Mouse (Mus musculus): ENCODE data around the gene Mrrf. TPM values are rescaled to one million over a fixed set of nuclear protein-coding genes. Genes with fewer than 3 reads are reported as not detected.
"Not testable (repeated sequence)": the region's sequence is repeated elsewhere in the genome, so short reads cannot be mapped to it uniquely, and the experiment has no call there.

Gene Mrrf
- polyA plus RNA-seq, 1 experiment = 2.5 TPM

GRCm38 (mm10) chr2:36127973-36128372 lies 8.2 kb upstream of the Mrrf start:
- H3K27me3 ChIP-seq (replicated peaks) = no peaks in the 10 kb centered on the region
- H3K9me3 ChIP-seq = no peaks in the 10 kb centered on the region
- H3K4me3 ChIP-seq (replicated peaks) = no peak overlapping the region
- TF ChIP-seq FLI1 (IDR thresholded peaks at IDR 0.05; ENCODE audit: low read length) (no peak), GATA1 (IDR thresholded peaks at IDR 0.05; ENCODE audit: borderline replicate concordance, low read length) (no peak)
- peaks cover 88% of the 10 kb centered on the region for H3K36me3 ChIP-seq (replicated peaks; ENCODE audit: low read length)
- peaks cover 26% of the 10 kb centered on the region for H3K4me1 ChIP-seq

- no peaks in the 10 kb centered on the region for H3K27me3 ChIP-seq (replicated peaks)
- no peaks in the 10 kb centered on the region for H3K9me3 ChIP-seq
- peak overlapping the region; percentile 42 for H3K4me3 ChIP-seq (replicated peaks)
- no peak for TF ChIP-seq FLI1 (IDR thresholded peaks at IDR 0.05; ENCODE audit: low read length)
- no peak for TF ChIP-seq GATA1 (IDR thresholded peaks at IDR 0.05; ENCODE audit: borderline replicate concordance, low read length)
- H3K36me3 ChIP-seq (replicated peaks; ENCODE audit: low read length) = peaks cover 89% of the 10 kb centered on the region
- H3K4me1 ChIP-seq = peaks cover 26% of the 10 kb centered on the region
These were observed 7.1 kb upstream of the Mrrf start for GRCm38 (mm10) chr2:36129051-36129450.

GRCm38 (mm10) chr2:36135887-36136286 lies 302 bp upstream of the Mrrf start:
- TF ChIP-seq FLI1 (IDR thresholded peaks at IDR 0.05; ENCODE audit: low read length) (no peak), GATA1 (IDR thresholded peaks at IDR 0.05; ENCODE audit: borderline replicate concordance, low read length) (no peak)
- Histone ChIP-seq H3K36me3 (replicated peaks; ENCODE audit: low read length) (peaks cover 42% of the 10 kb centered on the region), H3K4me3 (replicated peaks) (peak overlapping the region; percentile 99), H3K27me3 (replicated peaks) (no peaks in the 10 kb centered on the region), H3K9me3 (no peaks in the 10 kb centered on the region), H3K4me1 (peaks cover 43% of the 10 kb centered on the region)

GRCm38 (mm10) chr2:36139096-36139495 lies 2.9 kb downstream of the Mrrf start:
- peaks cover 41% of the 10 kb centered on the region for H3K36me3 ChIP-seq (replicated peaks; ENCODE audit: low read length)
- H3K9me3 ChIP-seq = no peaks in the 10 kb centered on the region
- peaks cover 61% of the 10 kb centered on the region for H3K4me1 ChIP-seq
- H3K27me3 ChIP-seq (replicated peaks) = no peaks in the 10 kb centered on the region
- TF ChIP-seq FLI1 (IDR thresholded peaks at IDR 0.05; ENCODE audit: low read length) = no peak
- TF ChIP-seq GATA1 (IDR thresholded peaks at IDR 0.05; ENCODE audit: borderline replicate concordance, low read length) = no peak
- no peak overlapping the region for H3K4me3 ChIP-seq (replicated peaks)

- H3K27me3 ChIP-seq (replicated peaks) = no peaks in the 10 kb centered on the region
- H3K4me1 ChIP-seq = peaks cover 3% of the 10 kb centered on the region; the same call in 1 of the 2 replicates
- H3K9me3 ChIP-seq = no peaks in the 10 kb centered on the region
- TF ChIP-seq GATA1 (IDR thresholded peaks at IDR 0.05; ENCODE audit: borderline replicate concordance, low read length) = no peak
- H3K4me3 ChIP-seq (replicated peaks) = no peak overlapping the region
- H3K36me3 ChIP-seq (replicated peaks; ENCODE audit: low read length) = peaks cover 56% of the 10 kb centered on the region
These were observed 12.7 kb downstream of the Mrrf start for GRCm38 (mm10) chr2:36148876-36149365.

GRCm38 (mm10) chr2:36152401-36152800 lies 16.2 kb downstream of the Mrrf start:
- not testable (repeated sequence) for H3K9me3 ChIP-seq; H3K4me3 ChIP-seq (replicated peaks); H3K27me3 ChIP-seq (replicated peaks); H3K4me1 ChIP-seq
- H3K36me3 ChIP-seq (replicated peaks; ENCODE audit: low read length) = peaks cover 76% of the 10 kb centered on the region

GRCm38 (mm10) chr2:36157461-36157860 lies 21.3 kb downstream of the Mrrf start:
- peaks cover 88% of the 10 kb centered on the region for H3K36me3 ChIP-seq (replicated peaks; ENCODE audit: low read length)
- TF ChIP-seq GATA1 (IDR thresholded peaks at IDR 0.05; ENCODE audit: borderline replicate concordance, low read length) = no peak
- TF ChIP-seq FLI1 (IDR thresholded peaks at IDR 0.05; ENCODE audit: low read length) = no peak
- no peaks in the 10 kb centered on the region for H3K27me3 ChIP-seq (replicated peaks)
- peaks cover 6% of the 10 kb centered on the region for H3K4me1 ChIP-seq
- H3K4me3 ChIP-seq (replicated peaks) = no peak overlapping the region
- H3K9me3 ChIP-seq = no peaks in the 10 kb centered on the region

- no peaks in the 10 kb centered on the region for H3K9me3 ChIP-seq
- H3K36me3 ChIP-seq (replicated peaks; ENCODE audit: low read length) = peaks cover 90% of the 10 kb centered on the region
- H3K27me3 ChIP-seq (replicated peaks) = no peaks in the 10 kb centered on the region
- peaks cover 6% of the 10 kb centered on the region for H3K4me1 ChIP-seq
- H3K4me3 ChIP-seq (replicated peaks) = no peak overlapping the region
- TF ChIP-seq FLI1 (IDR thresholded peaks at IDR 0.05; ENCODE audit: low read length) (no peak), GATA1 (IDR thresholded peaks at IDR 0.05; ENCODE audit: borderline replicate concordance, low read length) (no peak)
These were observed 23.1 kb downstream of the Mrrf start for GRCm38 (mm10) chr2:36159336-36159735.

GRCm38 (mm10) chr2:36167990-36168618 lies 31.9 kb downstream of the Mrrf start:
- peaks cover 25% of the 10 kb centered on the region for H3K4me1 ChIP-seq
- TF ChIP-seq FLI1 (IDR thresholded peaks at IDR 0.05; ENCODE audit: low read length) (no peak), GATA1 (IDR thresholded peaks at IDR 0.05; ENCODE audit: borderline replicate concordance, low read length) (no peak)
- H3K27me3 ChIP-seq (replicated peaks) = no peaks in the 10 kb centered on the region
- H3K4me3 ChIP-seq (replicated peaks) = no peak overlapping the region
- peaks cover 73% of the 10 kb centered on the region for H3K36me3 ChIP-seq (replicated peaks; ENCODE audit: low read length)
- no peaks in the 10 kb centered on the region for H3K9me3 ChIP-seq

GRCm38 (mm10) chr2:36169176-36169575 lies 33.0 kb downstream of the Mrrf start:
- TF ChIP-seq FLI1 (IDR thresholded peaks at IDR 0.05; ENCODE audit: low read length) = no peak
- no peak for TF ChIP-seq GATA1 (IDR thresholded peaks at IDR 0.05; ENCODE audit: borderline replicate concordance, low read length)
- Histone ChIP-seq H3K36me3 (replicated peaks; ENCODE audit: low read length) (peaks cover 71% of the 10 kb centered on the region), H3K4me1 (peaks cover 25% of the 10 kb centered on the region), H3K27me3 (replicated peaks) (no peaks in the 10 kb centered on the region), H3K4me3 (replicated peaks) (no peak overlapping the region), H3K9me3 (no peaks in the 10 kb centered on the region)

- Histone ChIP-seq H3K27me3 (replicated peaks) (no peaks in the 10 kb centered on the region), H3K9me3 (no peaks in the 10 kb centered on the region), H3K4me3 (replicated peaks) (no peak overlapping the region), H3K4me1 (peaks cover 27% of the 10 kb centered on the region), H3K36me3 (replicated peaks; ENCODE audit: low read length) (peaks cover 79% of the 10 kb centered on the region)
- TF ChIP-seq GATA1 (IDR thresholded peaks at IDR 0.05; ENCODE audit: borderline replicate concordance, low read length) = no peak
- no peak for TF ChIP-seq FLI1 (IDR thresholded peaks at IDR 0.05; ENCODE audit: low read length)
These were observed 35.9 kb downstream of the Mrrf start for GRCm38 (mm10) chr2:36172136-36172535.
